Mouse (Mus musculus): Measurements from ENCODE around the gene Gpr39. TPM values are rescaled to one million over a fixed set of nuclear protein-coding genes. Genes with fewer than 3 reads are reported as not detected.

The Gpr39 gene
- polyA plus RNA-seq, 1 experiment from 2014 or later, result 4.9 TPM

- WGBS, result 35% methylated on average over 4 of the region's 4 CpGs
- Histone ChIP-seq H3K4me2 (no peak overlapping the region), H3K4me3 (ENCODE audit: low read depth, low read length) (no peak overlapping the region), H3K27me3 (replicated peaks; ENCODE audit: control insufficient read depth, insufficient read depth, low read length) (no peaks in the 10 kb centered on the region), H3K27ac (ENCODE audit: low read depth, low read length) (no peak overlapping the region), H3K9me3 (ENCODE audit: control insufficient read depth, low read length) (no peaks in the 10 kb centered on the region), H3K9ac (ENCODE audit: low read depth, low read length) (no peak overlapping the region), H3K36me3 (ENCODE audit: control insufficient read depth, insufficient read depth, low read length) (no peaks in the 10 kb centered on the region), H3K4me1 (replicated peaks; ENCODE audit: control insufficient read depth, insufficient read depth, low read length) (no peaks in the 10 kb centered on the region)
- DNase-seq (ENCODE audit: low spot score) (peak; percentile 35), ATAC-seq (replicated peaks; ENCODE audit: low FRiP score) (no peak)
Measured at GRCm38 (mm10) chr1:125789804-125790203, 113.0 kb downstream of the Gpr39 start.

GRCm38 (mm10) chr1:125800506-125800905 is 123.7 kb downstream of the Gpr39 start:
- Histone ChIP-seq H3K9me3 (ENCODE audit: control insufficient read depth, low read length) (no peaks in the 10 kb centered on the region), H3K27ac (ENCODE audit: low read depth, low read length) (no peak overlapping the region), H3K4me1 (replicated peaks; ENCODE audit: control insufficient read depth, insufficient read depth, low read length) (no peaks in the 10 kb centered on the region), H3K4me2 (no peak overlapping the region), H3K9ac (ENCODE audit: low read depth, low read length) (no peak overlapping the region), H3K36me3 (ENCODE audit: control insufficient read depth, insufficient read depth, low read length) (no peaks in the 10 kb centered on the region), H3K27me3 (replicated peaks; ENCODE audit: control insufficient read depth, insufficient read depth, low read length) (no peaks in the 10 kb centered on the region), H3K4me3 (ENCODE audit: low read depth, low read length) (no peak overlapping the region)
- no peak for ATAC-seq (replicated peaks; ENCODE audit: low FRiP score)
- DNase-seq (ENCODE audit: low spot score), result no peak
- WGBS, result 86% methylated on average over 5 of the region's 5 CpGs

GRCm38 (mm10) chr1:125808426-125808825 is 131.6 kb downstream of the Gpr39 start:
- Histone ChIP-seq H3K36me3 (ENCODE audit: control insufficient read depth, insufficient read depth, low read length) (no peaks in the 10 kb centered on the region), H3K4me3 (ENCODE audit: low read depth, low read length) (no peak overlapping the region), H3K4me2 (no peak overlapping the region), H3K27me3 (replicated peaks; ENCODE audit: control insufficient read depth, insufficient read depth, low read length) (no peaks in the 10 kb centered on the region), H3K9ac (ENCODE audit: low read depth, low read length) (no peak overlapping the region), H3K9me3 (ENCODE audit: control insufficient read depth, low read length) (no peaks in the 10 kb centered on the region), H3K27ac (ENCODE audit: low read depth, low read length) (no peak overlapping the region), H3K4me1 (replicated peaks; ENCODE audit: control insufficient read depth, insufficient read depth, low read length) (no peaks in the 10 kb centered on the region)
- ATAC-seq (replicated peaks; ENCODE audit: low FRiP score) (no peak), DNase-seq (ENCODE audit: low spot score) (no peak)
- WGBS, result 72% methylated on average over 2 of the region's 2 CpGs

GRCm38 (mm10) chr1:125813141-125813782 is 136.5 kb downstream of the Gpr39 start:
- Histone ChIP-seq H3K27me3 (replicated peaks; ENCODE audit: control insufficient read depth, insufficient read depth, low read length) (no peaks in the 10 kb centered on the region), H3K4me1 (replicated peaks; ENCODE audit: control insufficient read depth, insufficient read depth, low read length) (no peaks in the 10 kb centered on the region), H3K4me3 (ENCODE audit: low read depth, low read length) (no peak overlapping the region), H3K27ac (ENCODE audit: low read depth, low read length) (no peak overlapping the region), H3K36me3 (ENCODE audit: control insufficient read depth, insufficient read depth, low read length) (no peaks in the 10 kb centered on the region), H3K9ac (ENCODE audit: low read depth, low read length) (no peak overlapping the region), H3K4me2 (no peak overlapping the region), H3K9me3 (ENCODE audit: control insufficient read depth, low read length) (no peaks in the 10 kb centered on the region)
- DNase-seq (ENCODE audit: low spot score) (no peak), ATAC-seq (replicated peaks; ENCODE audit: low FRiP score) (no peak)
- 76% methylated on average over 9 of the region's 9 CpGs for WGBS

- no peak for ATAC-seq (replicated peaks; ENCODE audit: low FRiP score)
- no peak overlapping the region for H3K9ac ChIP-seq (ENCODE audit: low read depth, low read length)
- DNase-seq (ENCODE audit: low spot score), result no peak
- 82% methylated on average over 7 of the region's 7 CpGs for WGBS
- no peaks in the 10 kb centered on the region for H3K4me1 ChIP-seq (replicated peaks; ENCODE audit: control insufficient read depth, insufficient read depth, low read length)
- no peak overlapping the region for H3K4me3 ChIP-seq (ENCODE audit: low read depth, low read length)
- no peak overlapping the region for H3K4me2 ChIP-seq
- no peaks in the 10 kb centered on the region for H3K36me3 ChIP-seq (ENCODE audit: control insufficient read depth, insufficient read depth, low read length)
- H3K27ac ChIP-seq (ENCODE audit: low read depth, low read length), result no peak overlapping the region
- no peaks in the 10 kb centered on the region for H3K27me3 ChIP-seq (replicated peaks; ENCODE audit: control insufficient read depth, insufficient read depth, low read length)
- H3K9me3 ChIP-seq (ENCODE audit: control insufficient read depth, low read length), result no peaks in the 10 kb centered on the region
Measured at GRCm38 (mm10) chr1:125821101-125821500, 144.3 kb downstream of the Gpr39 start.

- Histone ChIP-seq H3K36me3 (ENCODE audit: control insufficient read depth, insufficient read depth, low read length) (no peaks in the 10 kb centered on the region), H3K9ac (ENCODE audit: low read depth, low read length) (no peak overlapping the region), H3K9me3 (ENCODE audit: control insufficient read depth, low read length) (no peaks in the 10 kb centered on the region), H3K4me1 (replicated peaks; ENCODE audit: control insufficient read depth, insufficient read depth, low read length) (no peaks in the 10 kb centered on the region), H3K4me3 (ENCODE audit: low read depth, low read length) (no peak overlapping the region), H3K27me3 (replicated peaks; ENCODE audit: control insufficient read depth, insufficient read depth, low read length) (no peaks in the 10 kb centered on the region), H3K4me2 (no peak overlapping the region), H3K27ac (ENCODE audit: low read depth, low read length) (no peak overlapping the region)
- WGBS, result 81% methylated on average over 4 of the region's 4 CpGs
- DNase-seq (ENCODE audit: low spot score) (no peak), ATAC-seq (replicated peaks; ENCODE audit: low FRiP score) (no peak)
Measured at GRCm38 (mm10) chr1:125823611-125824010, 146.8 kb downstream of the Gpr39 start.

GRCm38 (mm10) chr1:125837507-125837906 is 160.7 kb downstream of the Gpr39 start:
- Histone ChIP-seq H3K4me1 (replicated peaks; ENCODE audit: control insufficient read depth, insufficient read depth, low read length) (no peaks in the 10 kb centered on the region), H3K4me3 (ENCODE audit: low read depth, low read length) (no peak overlapping the region), H3K27me3 (replicated peaks; ENCODE audit: control insufficient read depth, insufficient read depth, low read length) (no peaks in the 10 kb centered on the region), H3K9me3 (ENCODE audit: control insufficient read depth, low read length) (no peaks in the 10 kb centered on the region), H3K4me2 (no peak overlapping the region), H3K27ac (ENCODE audit: low read depth, low read length) (no peak overlapping the region), H3K36me3 (ENCODE audit: control insufficient read depth, insufficient read depth, low read length) (no peaks in the 10 kb centered on the region), H3K9ac (ENCODE audit: low read depth, low read length) (no peak overlapping the region)
- no peak for ATAC-seq (replicated peaks; ENCODE audit: low FRiP score)
- WGBS, result 52% methylated on average over 1 of the region's 1 CpGs
- DNase-seq (ENCODE audit: low spot score), result no peak

GRCm38 (mm10) chr1:125839746-125840392 is 163.1 kb downstream of the Gpr39 start:
- no peak overlapping the region for H3K4me3 ChIP-seq (ENCODE audit: low read depth, low read length)
- H3K4me2 ChIP-seq, result no peak overlapping the region
- H3K27me3 ChIP-seq (replicated peaks; ENCODE audit: control insufficient read depth, insufficient read depth, low read length), result no peaks in the 10 kb centered on the region
- no peak overlapping the region for H3K27ac ChIP-seq (ENCODE audit: low read depth, low read length)
- ATAC-seq (replicated peaks; ENCODE audit: low FRiP score) (no peak), DNase-seq (ENCODE audit: low spot score) (no peak)
- H3K4me1 ChIP-seq (replicated peaks; ENCODE audit: control insufficient read depth, insufficient read depth, low read length), result no peaks in the 10 kb centered on the region
- WGBS, result 67% methylated on average over 13 of the region's 13 CpGs
- no peak overlapping the region for H3K9ac ChIP-seq (ENCODE audit: low read depth, low read length)
- H3K36me3 ChIP-seq (ENCODE audit: control insufficient read depth, insufficient read depth, low read length), result no peaks in the 10 kb centered on the region
- no peaks in the 10 kb centered on the region for H3K9me3 ChIP-seq (ENCODE audit: control insufficient read depth, low read length)

- no peak for ATAC-seq (replicated peaks; ENCODE audit: low FRiP score)
- Histone ChIP-seq H3K27me3 (replicated peaks; ENCODE audit: control insufficient read depth, insufficient read depth, low read length) (no peaks in the 10 kb centered on the region), H3K36me3 (ENCODE audit: control insufficient read depth, insufficient read depth, low read length) (no peaks in the 10 kb centered on the region), H3K9me3 (ENCODE audit: control insufficient read depth, low read length) (no peaks in the 10 kb centered on the region), H3K9ac (ENCODE audit: low read depth, low read length) (no peak overlapping the region), H3K4me2 (no peak overlapping the region), H3K27ac (ENCODE audit: low read depth, low read length) (no peak overlapping the region), H3K4me3 (ENCODE audit: low read depth, low read length) (no peak overlapping the region), H3K4me1 (replicated peaks; ENCODE audit: control insufficient read depth, insufficient read depth, low read length) (no peaks in the 10 kb centered on the region)
- DNase-seq (ENCODE audit: low spot score), result no peak
- 34% methylated on average over 5 of the region's 5 CpGs for WGBS
Measured at GRCm38 (mm10) chr1:125854646-125855045, 177.9 kb downstream of the Gpr39 start.
